Mouse (Mus musculus): ENCODE data around the gene Map3k9.

Gene Map3k9

DNA sequence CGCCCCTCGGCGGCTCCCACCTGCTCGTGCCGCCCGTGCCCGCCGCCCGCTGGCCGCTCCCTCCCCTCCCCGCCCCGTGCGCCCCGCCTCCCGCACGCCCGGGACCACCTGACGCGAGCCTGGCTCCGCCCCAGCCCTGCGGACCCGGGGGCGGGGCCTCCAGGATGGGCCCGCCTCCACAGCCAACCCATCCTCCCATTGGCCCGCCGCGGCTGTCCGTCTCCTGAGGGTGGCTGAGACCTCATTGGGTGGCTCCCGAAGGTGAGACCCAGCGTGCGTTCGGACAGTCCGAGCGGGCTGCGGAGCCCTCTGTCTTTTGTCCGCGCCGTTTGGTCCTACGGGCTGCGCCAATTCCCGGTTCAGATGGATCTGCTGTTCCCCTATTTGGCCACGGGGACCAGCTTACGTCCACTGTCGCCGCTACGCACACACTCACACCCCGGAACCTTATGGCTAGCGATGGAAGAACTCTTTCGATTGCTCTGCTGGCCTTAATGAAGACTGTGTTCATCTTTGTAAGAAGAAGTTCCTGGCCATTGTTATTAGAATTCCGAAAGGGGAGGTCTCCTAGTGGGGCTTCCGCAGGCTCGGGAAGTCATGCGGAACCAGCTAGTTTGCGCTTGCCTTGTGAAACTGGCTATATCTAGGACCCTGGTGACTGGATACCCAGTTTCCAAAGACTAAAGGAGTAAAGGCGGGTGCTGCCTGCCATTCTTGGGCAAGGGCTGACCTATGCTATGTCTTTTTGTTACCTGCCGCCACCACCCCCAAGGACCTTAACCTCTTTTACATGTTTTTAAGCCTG lies at the start of gene Map3k9:
Gene Map3k9, minus strand, starts transcription at position 71 of the 805 bp plus-strand sequence.
- peak; percentile 8 for DNase-seq (ENCODE audit: extremely low read depth, low read depth, low spot score)

DNA sequence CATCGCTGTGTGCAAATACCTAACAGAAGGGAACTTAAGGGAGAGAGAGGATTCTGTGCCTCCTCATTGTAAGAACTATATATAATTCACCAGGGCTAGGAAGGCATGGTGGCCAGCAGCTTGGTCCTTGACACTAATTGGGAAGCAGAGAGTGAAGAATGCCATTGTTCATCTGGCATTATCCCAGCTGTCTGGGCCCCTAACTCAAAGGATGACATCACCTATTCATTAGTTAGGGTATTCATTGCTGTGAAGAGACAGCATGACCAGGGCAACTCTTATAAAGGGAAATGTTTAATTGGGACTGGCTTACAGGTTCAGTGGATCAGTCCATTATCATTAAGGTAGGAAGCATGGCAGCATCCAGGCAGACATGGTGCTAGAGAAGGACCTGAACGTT lies 47.4 kb upstream of the Map3k9 start:
- no peak for DNase-seq (ENCODE audit: extremely low read depth, low read depth, low spot score)

DNA sequence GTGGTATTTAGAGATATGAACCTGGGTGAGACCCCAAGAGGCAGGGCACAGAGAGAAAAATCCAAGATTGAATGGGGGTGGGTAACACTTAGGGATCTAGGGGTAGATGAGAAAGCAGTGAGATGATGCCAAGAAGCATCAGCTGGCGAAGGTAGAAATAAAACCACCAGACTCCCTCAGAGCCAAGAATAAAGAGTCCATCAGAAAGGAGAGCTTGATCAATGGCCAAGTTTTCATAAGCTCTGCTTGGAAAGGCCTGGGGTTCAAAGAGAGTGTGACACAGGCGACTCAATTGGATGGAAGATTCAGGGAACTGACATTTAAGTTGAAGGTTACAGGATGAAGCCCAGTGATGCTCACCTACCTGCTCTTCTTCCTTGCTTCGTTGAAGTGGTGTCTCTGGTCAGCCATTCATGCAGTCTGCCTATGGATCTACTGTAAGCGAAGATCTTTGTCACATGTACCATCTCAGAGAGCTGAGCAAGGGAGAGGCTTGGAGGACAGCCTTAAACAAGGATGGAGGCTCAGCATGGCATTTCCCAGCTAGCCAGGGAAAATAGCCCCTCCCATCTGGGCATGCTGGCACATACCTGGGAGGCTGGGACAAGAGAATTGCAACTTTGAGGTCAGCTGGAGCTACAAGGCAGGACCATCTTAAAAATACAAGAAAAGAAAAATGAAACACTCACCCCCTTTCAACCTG lies 42.0 kb upstream of the Map3k9 start:
- DNase-seq (ENCODE audit: extremely low read depth, low read depth, low spot score): no peak

DNA sequence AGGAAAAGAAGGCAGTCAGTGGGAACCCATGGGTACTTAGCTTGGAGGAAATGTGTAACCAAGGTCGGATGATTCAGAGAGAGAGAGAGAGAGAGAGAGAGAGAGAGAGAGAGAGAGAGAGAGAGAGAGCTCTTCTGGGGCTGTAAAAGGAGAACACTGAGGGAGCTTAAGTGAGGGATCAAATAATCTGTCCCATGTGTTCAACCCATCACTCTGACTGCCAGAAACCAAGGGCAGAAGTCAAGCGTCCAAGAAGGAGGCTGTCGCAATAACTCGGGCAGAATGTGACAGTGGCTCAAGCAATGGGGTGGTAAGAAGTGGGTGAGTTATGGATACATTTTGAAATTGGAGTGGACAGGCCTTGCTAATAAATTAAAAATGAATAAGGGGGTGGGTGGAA lies 41.2 kb upstream of the Map3k9 start:
- DNase-seq (ENCODE audit: extremely low read depth, low read depth, low spot score): no peak

DNA sequence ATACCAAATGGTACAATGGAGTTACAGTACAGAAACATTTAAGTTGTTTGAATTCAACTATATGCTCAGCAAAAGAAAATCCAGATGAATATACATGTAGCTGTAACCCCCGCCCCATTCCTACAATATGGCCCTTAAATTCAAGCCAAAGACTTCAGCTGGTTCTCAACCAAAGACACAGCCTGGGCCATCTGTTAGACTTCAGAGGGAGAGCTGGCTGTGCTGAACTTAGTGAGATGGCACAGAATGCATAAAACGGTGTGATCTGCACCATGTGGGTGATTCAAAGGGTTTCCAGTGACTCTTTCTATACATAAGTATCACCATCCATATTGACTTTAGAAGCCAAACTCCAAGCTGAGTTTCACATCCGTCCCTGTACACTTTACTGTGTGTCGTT lies 39.7 kb upstream of the Map3k9 start:
- no peak for DNase-seq (ENCODE audit: extremely low read depth, low read depth, low spot score)

DNA sequence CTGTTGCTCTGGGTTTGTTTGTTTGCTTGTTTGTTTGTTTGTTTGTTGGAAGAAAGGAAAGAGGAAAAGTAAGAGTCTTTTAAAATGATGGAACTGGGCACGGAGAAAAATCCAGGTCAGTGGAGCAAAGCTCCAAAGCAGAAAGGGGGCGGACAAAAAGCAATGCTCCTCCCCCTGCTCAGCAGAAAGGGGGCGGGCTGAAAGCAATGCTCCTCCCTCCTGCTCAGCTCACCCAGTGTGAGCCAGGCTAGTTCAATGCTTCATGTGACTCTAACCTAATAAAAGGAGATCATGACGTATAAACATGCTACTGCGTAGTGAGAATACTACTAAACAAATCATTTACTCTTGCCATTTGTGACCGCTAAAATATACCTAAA lies 36.1 kb upstream of the Map3k9 start:
- no peak for DNase-seq (ENCODE audit: extremely low read depth, low read depth, low spot score)

DNA sequence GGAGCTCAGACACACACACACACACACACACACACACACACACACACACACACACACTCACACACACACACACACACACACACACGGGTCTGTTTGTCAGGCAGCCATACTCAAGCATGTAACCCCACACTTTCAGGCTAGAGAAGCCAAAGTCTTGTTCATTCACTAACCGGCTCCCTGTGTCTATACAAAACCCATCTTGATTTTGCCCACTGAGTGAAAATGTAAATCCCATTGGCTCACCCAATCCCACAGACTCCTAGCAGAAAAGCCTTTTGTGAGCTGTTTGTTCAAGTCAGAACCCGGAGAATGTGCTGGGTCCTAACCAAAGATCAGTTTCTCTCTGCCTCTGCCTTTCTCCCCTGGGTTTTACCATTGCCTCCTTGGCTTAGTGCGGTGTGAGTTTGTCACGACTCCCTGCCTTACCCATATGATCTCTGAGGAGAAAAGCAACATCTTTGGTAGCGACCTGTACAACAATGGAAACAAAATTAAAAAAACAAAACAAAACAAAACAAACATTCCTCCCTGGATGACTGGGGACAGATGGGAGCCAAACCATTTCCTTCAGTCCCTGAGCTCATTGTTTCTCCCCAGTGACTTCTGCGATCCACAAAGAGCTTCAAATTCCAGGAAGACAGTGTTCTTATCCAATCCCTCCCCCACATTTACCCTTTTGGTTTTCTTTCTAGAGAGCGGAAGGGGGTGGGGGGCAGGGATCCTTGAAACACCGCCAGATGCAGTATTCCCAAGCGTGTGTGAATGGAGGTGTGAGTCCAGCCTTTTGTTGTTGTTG lies 35.6 kb upstream of the Map3k9 start:
- no peak for DNase-seq (ENCODE audit: extremely low read depth, low read depth, low spot score)

DNA sequence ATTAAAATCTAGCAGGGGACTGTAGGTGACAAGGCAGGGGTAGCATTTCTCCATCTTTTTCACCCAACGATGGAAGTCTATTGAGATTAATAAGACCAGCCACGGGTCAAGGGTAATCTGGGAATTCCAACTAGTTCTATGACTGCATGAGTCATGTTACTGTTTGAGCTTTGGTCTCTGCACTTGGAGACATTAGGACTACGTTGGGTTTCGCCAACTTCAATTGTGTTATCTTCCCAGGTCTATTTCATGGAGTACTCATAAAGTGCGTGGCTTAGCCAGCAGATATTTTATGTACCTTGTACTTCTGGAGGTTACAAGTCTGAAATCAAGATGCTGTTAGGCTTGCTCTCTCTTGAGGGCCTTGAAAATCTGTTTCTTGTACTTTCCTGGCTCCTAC lies 33.8 kb upstream of the Map3k9 start:
- no peak for DNase-seq (ENCODE audit: extremely low read depth, low read depth, low spot score)

DNA sequence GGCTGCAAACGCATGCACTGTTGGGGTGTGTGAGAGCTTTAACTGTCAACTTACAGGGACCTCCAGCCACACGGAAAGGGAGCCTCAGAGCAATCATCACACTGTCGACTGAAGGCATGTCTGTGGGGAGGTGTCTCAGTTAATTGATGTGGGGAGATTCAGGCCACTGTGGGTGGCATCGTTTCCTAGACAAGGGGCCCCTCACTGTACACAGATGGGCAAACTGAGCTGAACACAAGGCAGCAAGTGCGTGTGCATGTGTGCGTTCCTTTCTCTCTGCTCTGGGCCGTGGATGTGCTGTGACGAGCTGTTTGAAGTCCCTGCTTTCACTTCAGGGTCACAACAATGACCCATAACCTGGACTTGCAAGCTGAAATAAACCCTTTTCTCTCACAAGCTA lies 29.4 kb upstream of the Map3k9 start:
- DNase-seq (ENCODE audit: extremely low read depth, low read depth, low spot score): no peak

DNA sequence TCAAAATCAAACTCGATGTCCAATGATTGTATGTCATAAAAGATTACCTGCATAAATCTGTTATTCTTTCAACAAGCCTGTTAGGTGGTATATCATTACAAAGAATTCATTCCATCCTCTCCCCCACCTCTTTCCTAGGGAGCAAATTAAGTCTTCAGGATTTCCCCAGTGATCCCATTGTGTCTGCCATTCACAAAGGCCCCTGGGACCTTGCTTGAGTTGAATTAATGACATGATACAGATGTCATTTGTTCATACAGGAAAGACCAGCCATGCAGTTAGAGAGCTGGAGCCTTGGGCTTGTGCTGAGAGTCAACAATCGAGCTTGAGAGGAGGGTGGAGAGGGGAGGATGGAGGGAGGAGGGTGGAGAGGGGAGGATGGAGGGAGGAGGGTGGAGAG lies 27.6 kb upstream of the Map3k9 start:
- DNase-seq (ENCODE audit: extremely low read depth, low read depth, low spot score): no peak

DNA sequence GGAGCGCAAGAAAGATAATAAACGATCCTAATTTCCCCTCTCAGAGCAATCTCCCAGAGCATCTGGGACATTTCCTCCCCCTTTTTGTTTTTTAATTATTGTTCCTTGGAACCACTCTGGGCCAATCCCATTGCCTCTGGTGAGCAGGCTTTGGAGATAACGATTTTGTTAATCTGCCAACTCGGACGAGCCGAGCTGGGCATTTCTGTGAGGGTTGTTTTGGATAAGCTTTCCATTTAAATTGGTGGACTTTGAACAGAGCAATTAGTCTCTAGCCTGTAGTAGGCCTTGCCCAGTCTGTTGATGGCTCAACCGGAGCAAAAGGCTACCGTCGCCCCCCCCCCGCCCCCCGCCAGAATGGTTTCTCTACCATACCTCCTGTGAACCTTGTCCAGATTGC lies 27.0 kb upstream of the Map3k9 start:
- DNase-seq (ENCODE audit: extremely low read depth, low read depth, low spot score): no peak

DNA sequence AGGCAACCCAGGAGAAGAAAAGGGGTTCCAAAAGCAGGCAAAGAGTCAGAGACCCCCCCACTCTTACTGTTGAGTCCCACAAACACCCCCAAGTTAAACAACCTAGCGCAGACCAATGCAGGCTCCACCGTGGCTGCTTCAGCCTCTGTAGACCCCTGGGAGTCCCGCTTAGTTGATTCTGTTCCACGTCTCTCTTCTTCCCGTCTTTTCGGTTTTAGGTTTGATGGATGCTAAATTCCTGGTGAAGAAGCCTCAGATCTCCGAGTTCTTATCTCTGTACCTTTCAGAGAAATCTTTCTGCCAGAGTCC lies 26.5 kb upstream of the Map3k9 start:
- no peak for DNase-seq (ENCODE audit: extremely low read depth, low read depth, low spot score)

DNA sequence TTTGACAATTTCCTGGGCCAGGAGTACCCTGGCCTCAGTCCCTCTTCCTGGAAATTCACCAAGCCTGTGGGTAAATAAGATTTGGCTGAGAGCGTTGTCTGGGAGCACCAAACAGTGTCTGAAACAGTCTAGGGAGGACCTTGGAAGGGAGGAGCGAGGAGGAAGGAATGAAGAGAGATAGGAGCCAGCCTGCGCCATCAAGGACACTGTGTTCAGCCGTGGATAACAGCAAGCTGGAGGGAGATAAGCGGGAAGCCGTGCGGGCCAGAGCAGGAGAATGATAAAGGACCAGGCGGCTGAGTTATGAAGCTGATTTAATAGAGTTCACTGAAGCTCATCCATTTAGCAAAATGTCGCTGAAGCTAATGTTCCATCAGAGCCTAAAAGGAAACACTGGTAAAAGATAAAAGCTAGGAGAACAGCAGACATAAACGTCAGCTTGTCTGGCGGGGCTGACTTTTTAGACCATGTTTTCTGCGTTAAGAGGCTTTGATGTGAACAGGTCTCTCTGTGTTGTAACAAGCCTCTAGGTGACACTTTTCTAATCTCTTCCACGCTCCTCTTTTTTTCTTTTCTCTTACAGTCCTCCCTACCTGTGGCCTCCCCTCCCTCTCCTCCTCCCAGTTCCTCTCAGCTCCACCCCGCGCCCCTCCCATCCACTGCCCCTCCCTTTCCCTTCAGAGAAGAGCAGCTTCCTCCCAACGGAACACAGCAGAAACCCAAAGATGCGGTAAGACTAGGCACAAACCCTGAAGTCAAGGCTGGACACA lies 26.0 kb upstream of the Map3k9 start:
- no peak for DNase-seq (ENCODE audit: extremely low read depth, low read depth, low spot score)

DNA sequence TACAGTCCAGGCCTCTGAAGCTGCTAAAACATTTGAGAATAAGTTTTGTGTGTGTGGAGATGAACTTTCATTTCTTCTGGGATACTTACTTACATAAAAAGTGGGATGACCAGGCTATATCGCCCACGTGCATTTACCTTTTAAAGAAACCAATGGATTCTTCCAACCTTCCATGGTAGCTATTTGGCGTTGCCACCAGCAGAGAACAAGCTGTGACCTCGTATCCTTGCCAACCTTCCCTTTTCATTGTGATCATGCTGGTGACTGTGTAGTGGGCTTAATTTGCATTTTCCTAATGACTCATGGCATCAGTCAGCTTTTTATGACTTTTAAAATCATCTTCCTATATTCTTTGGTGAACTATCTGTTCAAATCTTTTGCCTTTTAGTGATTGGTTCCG lies 25.1 kb upstream of the Map3k9 start:
- DNase-seq (ENCODE audit: extremely low read depth, low read depth, low spot score): no peak

DNA sequence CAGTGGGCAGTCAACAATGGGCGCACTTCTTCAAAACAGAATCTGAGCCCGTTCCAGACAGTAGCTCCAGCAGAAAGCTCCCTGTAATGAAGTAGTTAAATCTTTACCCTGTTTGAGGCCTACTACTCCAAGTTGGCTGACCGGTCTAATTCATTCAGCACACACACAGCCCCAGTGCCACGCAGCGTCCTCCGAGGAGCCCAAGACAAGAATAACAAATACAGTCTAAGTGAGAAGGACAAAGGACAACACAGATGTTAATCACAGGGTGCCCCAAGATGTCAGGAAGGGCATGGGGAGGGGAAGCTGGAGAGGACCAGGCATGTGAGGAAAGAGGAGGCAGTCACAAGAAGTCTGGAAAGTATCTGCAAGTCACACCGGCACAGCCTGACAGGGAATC lies 22.8 kb upstream of the Map3k9 start:
- no peak for DNase-seq (ENCODE audit: extremely low read depth, low read depth, low spot score)

DNA sequence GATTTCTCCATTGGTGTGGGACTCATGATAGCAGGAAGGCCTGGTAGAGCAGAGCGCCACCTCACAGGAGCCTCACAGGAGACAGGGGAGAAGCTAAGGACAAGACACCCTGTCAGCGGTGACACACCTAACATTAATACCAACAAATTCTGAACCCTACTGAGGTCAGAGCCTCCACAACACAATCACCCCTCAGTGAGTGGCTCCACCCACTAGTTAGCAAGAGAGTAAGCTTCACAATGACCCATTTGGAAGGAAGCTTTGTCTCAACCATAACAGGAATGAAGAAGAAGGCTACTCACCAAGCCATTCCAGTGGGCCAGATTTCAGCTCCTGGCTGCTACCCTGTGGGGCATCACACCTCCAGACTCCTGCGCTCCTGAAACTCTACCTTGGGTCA lies 22.0 kb upstream of the Map3k9 start:
- no peak for DNase-seq (ENCODE audit: extremely low read depth, low read depth, low spot score)

DNA sequence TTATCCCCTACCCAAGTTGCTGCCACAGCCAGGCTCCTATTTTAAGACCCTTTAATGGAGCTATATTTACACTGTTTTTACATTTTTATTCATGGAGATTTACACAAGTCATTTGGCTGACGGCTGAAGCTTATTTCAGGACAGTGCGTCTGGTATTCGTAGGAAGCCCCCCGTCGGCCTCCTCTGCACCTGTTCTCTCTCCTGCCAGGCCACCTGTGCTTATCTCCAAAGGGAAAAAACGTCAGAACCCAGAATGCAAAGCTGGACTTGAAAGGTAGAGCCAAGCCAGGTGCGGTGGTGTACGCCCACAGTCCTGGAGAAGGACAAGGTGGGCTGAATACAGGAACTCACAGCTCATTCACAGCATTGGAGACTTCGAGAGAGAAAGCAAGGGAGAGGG lies 20.2 kb upstream of the Map3k9 start:
- DNase-seq (ENCODE audit: extremely low read depth, low read depth, low spot score): no peak

DNA sequence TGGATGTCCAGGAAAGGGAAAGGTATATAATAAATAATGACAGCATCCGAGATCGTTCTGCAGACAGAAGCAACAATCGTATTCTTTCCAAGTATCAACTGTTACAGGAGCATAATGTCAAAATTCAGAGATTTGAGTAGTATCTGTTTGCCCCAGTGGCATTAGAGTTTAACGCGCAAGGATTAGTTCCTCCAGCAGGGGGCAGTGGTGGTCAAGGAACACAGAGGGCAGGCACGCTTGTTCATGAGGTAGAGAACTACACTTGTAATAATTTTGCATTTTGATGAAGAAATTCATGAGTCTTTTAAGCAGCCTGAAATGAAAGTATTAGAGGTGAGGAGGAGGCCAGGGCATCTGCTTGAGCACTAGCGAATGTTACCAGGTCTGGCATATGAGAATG lies 15.6 kb upstream of the Map3k9 start:
- DNase-seq (ENCODE audit: extremely low read depth, low read depth, low spot score): no peak

DNA sequence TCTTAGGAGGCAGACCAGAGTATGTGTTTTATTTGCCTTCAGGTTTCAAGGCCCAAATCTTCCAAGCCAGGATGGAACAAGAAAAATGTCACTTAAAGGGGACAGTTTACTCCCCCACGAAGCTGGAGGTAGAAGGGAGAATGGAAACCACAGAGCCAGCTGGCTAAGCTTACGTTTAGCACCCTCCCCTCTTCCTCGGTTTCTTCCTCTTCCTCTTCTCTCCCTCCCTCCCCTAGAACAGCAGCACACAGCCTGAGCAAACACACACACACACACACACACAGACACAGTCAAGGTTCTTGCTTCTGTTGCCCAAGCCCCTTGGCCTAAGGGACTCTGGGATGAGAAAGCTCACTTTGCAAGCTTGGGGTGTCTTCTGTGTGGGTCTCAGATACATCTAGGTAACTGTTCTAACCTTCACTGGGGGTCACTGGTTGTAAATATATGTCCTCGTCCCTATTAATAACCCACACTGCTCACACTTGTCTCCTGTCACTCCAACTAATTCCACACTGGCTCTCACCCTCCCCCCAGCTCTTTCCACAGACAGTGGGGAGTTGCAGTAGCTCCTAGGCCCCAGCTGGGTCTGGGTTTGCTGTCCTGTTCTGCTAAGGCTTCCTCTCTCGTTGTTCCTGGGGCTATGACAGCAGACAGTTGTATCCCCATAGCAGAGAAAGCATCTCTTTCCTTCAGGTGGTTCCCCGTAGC lies 11.7 kb upstream of the Map3k9 start:
- no peak for DNase-seq (ENCODE audit: extremely low read depth, low read depth, low spot score)

DNA sequence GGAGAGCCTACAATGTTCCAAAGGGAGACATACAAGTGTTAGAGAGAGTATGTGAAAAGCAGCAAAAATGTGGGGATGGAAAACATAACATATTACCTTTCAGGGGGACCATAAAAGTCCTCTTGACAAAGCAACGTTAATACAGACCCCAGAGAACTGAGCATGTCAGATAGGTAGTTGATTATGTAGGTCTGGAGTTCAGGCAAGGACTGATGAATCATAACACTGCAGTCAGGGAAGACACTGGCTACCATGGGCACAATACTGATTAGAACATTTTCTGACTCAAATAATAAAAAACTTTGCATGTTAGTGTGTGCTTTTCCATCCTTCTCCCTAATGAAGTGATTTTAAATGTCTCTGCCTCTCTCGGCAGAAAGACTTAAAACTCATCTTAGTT lies 8.5 kb upstream of the Map3k9 start:
- DNase-seq (ENCODE audit: extremely low read depth, low read depth, low spot score): no peak

DNA sequence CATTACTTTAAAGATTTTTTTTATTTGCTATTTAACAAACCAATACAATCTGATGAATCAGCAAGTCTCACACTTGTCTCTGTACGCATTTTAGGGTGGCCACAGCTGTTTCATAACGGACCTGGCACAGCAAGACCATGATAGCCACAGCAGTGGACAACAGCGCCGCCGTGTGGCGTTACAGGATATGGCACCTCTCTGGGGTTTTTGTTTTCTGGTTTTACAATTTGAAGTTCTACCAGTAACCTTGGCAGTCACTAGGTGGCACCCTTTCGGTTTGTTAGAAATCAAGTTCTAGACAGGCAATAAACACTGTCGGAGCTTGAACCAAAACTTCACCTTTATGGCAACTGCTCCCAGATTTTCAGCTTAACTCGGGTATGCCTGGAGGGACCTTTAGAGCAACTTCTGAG lies 7.7 kb upstream of the Map3k9 start:
- peak; percentile 46 for DNase-seq (ENCODE audit: extremely low read depth, low read depth, low spot score)

All from fat pad, adult 2 months (tissue).